Mouse (Mus musculus): ENCODE results near the gene Foxred2. TPM values are rescaled to one million over a fixed set of nuclear protein-coding genes. Genes with fewer than 3 reads are reported as not detected.

Foxred2 gene
- polyA plus RNA-seq, 1 experiment = 0.90 TPM

DNA sequence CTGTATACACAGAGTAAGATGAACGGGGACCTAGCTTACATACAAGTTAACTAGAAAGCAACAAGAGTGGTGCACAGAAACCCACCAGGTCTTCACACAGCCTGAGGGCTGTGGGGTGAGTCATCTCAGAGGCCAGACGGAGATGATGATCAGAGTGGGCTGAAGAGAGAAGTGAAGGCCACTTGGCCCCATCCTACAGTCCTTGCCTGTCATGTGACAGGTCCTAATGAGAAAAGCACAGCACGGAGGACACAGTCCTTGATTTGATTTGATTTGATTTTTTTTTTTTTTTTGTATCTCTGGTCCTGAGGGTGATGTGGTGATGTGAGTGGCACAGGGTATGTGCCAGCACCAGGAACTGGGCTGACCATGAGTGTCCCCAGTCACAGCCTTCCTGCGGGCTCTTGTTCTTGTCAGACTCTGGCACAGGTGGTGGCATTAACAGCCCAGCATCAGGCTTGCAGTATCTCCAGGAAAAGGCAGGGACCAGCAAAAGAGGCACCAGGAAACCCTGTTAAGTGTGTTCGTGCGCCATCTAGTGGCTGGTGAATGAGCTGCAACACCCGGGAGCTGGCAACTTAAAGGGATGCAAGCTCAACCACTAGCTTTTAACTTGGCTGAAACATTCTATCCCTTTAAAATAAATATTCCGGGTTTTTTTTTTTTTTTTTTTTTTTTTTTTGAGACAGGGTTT, 39.5 kb downstream of the Foxred2 start:
- peaks cover 11% of the 10 kb centered on the region; the same call in 1 of the 2 replicates for H3K4me1 ChIP-seq (ENCODE audit: control insufficient read depth, insufficient read depth, insufficient read length, low read length)
- H3K36me3 ChIP-seq (ENCODE audit: control insufficient read depth, insufficient read depth, low read length) = peaks cover 42% of the 10 kb centered on the region
- no peak overlapping the region for H3K27ac ChIP-seq (ENCODE audit: insufficient read depth, low read depth, low read length)
- 29% methylated on average over 8 of the region's 8 CpGs for WGBS
- H3K4me3 ChIP-seq (ENCODE audit: low read depth, low read length) = no peak overlapping the region
- H3K27me3 ChIP-seq (ENCODE audit: control insufficient read depth, insufficient read depth, low read length) = no peaks in the 10 kb centered on the region
- TF ChIP-seq CTCF (IDR thresholded peaks at IDR 0.05; ENCODE audit: extremely low read depth, insufficient read length, insufficient replicate concordance, low read depth, low read length) (peak; percentile 85), POLR2A (IDR thresholded peaks at IDR 0.05; ENCODE audit: low read depth, low read length) (no peak)

DNA sequence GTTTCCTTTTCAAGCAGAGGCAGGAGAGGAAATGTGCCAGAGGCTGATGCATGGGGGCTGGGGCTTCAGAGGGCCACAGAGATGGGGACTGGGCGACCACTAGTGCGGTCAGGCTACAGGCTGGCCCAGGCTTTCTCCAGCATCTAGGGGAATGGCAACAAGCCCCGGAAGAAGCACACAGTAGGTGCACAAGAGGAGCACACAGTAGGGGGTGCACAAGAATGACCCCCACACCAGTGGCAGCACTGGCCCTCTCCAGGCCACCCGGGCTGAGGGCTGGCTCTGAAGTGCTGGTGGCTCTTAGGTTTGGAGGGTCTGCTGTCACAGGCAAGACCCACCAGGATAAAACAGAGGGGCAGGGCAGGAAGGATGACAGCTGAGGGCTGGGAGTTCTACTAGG, 41.2 kb downstream of the Foxred2 start:
- no peak overlapping the region for H3K27ac ChIP-seq (ENCODE audit: insufficient read depth, low read depth, low read length)
- WGBS = 96% methylated on average over 4 of the region's 4 CpGs
- TF ChIP-seq POLR2A (IDR thresholded peaks at IDR 0.05; ENCODE audit: low read depth, low read length) (no peak), CTCF (IDR thresholded peaks at IDR 0.05; ENCODE audit: extremely low read depth, insufficient read length, insufficient replicate concordance, low read depth, low read length) (no peak)
- peaks cover 30% of the 10 kb centered on the region for H3K36me3 ChIP-seq (ENCODE audit: control insufficient read depth, insufficient read depth, low read length)
- peaks cover 18% of the 10 kb centered on the region for H3K4me1 ChIP-seq (ENCODE audit: control insufficient read depth, insufficient read depth, insufficient read length, low read length)
- H3K4me3 ChIP-seq (ENCODE audit: low read depth, low read length) = no peak overlapping the region
- no peaks in the 10 kb centered on the region for H3K27me3 ChIP-seq (ENCODE audit: control insufficient read depth, insufficient read depth, low read length)

DNA sequence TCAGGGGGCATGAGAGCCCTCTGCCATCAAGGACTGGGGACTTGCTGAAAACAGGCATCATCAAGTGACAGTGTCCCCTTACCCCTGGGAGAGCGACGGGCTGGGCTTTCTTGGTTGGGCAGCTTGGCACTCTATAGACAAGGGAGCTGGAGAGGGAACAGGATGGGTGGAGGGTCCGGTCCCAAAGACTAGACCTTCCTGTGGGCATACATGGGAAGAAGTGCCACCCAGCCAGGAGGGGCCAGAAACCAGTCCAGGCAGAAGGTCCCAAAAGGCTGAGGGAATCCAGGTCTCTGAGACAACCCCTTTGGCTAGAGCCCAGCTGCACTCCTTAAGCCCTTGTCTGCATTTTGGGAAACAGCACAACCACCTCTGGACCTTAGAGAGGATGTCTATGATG, 42.0 kb downstream of the Foxred2 start:
- peaks cover 15% of the 10 kb centered on the region for H3K4me1 ChIP-seq (ENCODE audit: control insufficient read depth, insufficient read depth, insufficient read length, low read length)
- H3K4me3 ChIP-seq (ENCODE audit: low read depth, low read length) = no peak overlapping the region
- 95% methylated on average over 3 of the region's 3 CpGs for WGBS
- H3K27me3 ChIP-seq (ENCODE audit: control insufficient read depth, insufficient read depth, low read length) = no peaks in the 10 kb centered on the region
- peaks cover 30% of the 10 kb centered on the region for H3K36me3 ChIP-seq (ENCODE audit: control insufficient read depth, insufficient read depth, low read length)
- no peak for TF ChIP-seq POLR2A (IDR thresholded peaks at IDR 0.05; ENCODE audit: low read depth, low read length)
- TF ChIP-seq CTCF (IDR thresholded peaks at IDR 0.05; ENCODE audit: extremely low read depth, insufficient read length, insufficient replicate concordance, low read depth, low read length) = no peak
- no peak overlapping the region for H3K27ac ChIP-seq (ENCODE audit: insufficient read depth, low read depth, low read length)

DNA sequence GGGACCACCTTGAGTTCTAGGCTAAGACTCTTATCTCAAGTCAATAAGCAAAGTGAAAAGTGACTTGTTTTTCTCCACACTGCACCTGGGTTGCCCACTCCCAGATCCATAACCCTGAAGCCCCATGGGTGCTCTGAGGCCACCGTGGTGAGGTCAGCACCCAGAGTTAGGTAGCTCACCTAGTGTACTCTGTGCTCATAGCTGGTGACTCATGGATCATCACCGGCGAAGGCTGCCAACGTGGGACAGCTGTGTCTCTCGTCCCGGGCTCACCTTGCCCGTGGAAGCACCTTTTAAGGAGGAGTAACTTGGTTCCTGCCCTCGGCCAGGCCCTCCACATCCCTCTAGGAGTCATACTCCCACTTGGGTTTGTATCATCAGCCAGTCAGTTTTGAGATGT, 43.5 kb downstream of the Foxred2 start:
- H3K27ac ChIP-seq (ENCODE audit: insufficient read depth, low read depth, low read length) = no peak overlapping the region
- no peak for TF ChIP-seq CTCF (IDR thresholded peaks at IDR 0.05; ENCODE audit: extremely low read depth, insufficient read length, insufficient replicate concordance, low read depth, low read length)
- TF ChIP-seq POLR2A (IDR thresholded peaks at IDR 0.05; ENCODE audit: low read depth, low read length) = no peak
- WGBS = 44% methylated on average over 8 of the region's 8 CpGs
- H3K27me3 ChIP-seq (ENCODE audit: control insufficient read depth, insufficient read depth, low read length) = no peaks in the 10 kb centered on the region
- peaks cover 28% of the 10 kb centered on the region for H3K36me3 ChIP-seq (ENCODE audit: control insufficient read depth, insufficient read depth, low read length)
- peaks cover 15% of the 10 kb centered on the region for H3K4me1 ChIP-seq (ENCODE audit: control insufficient read depth, insufficient read depth, insufficient read length, low read length)
- no peak overlapping the region for H3K4me3 ChIP-seq (ENCODE audit: low read depth, low read length)

DNA sequence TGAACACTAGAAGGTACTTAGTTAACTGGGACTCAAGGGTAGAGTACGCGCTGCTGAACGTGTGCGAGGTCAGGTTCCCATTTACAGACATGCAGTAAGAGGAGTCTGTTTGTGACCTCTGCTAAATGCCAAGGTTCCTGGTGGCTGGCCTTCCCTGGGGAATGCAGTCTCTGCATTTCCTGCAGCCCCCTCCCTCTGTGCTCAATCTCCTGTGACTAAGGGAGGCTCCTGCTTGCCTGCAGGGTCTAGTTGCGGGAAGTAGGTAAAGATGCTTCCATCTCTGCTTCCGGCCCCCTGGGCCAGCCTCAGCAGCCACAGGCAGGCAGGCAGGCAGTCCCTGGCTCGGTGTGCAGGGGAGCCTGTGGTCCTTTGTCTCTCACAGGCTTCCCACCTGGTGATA, 43.9 kb downstream of the Foxred2 start:
- no peaks in the 10 kb centered on the region for H3K27me3 ChIP-seq (ENCODE audit: control insufficient read depth, insufficient read depth, low read length)
- no peak overlapping the region for H3K27ac ChIP-seq (ENCODE audit: insufficient read depth, low read depth, low read length)
- H3K4me3 ChIP-seq (ENCODE audit: low read depth, low read length) = no peak overlapping the region
- peaks cover 27% of the 10 kb centered on the region for H3K36me3 ChIP-seq (ENCODE audit: control insufficient read depth, insufficient read depth, low read length)
- 85% methylated on average over 7 of the region's 7 CpGs for WGBS
- no peak for TF ChIP-seq CTCF (IDR thresholded peaks at IDR 0.05; ENCODE audit: extremely low read depth, insufficient read length, insufficient replicate concordance, low read depth, low read length)
- no peak for TF ChIP-seq POLR2A (IDR thresholded peaks at IDR 0.05; ENCODE audit: low read depth, low read length)
- H3K4me1 ChIP-seq (ENCODE audit: control insufficient read depth, insufficient read depth, insufficient read length, low read length) = peaks cover 15% of the 10 kb centered on the region

DNA sequence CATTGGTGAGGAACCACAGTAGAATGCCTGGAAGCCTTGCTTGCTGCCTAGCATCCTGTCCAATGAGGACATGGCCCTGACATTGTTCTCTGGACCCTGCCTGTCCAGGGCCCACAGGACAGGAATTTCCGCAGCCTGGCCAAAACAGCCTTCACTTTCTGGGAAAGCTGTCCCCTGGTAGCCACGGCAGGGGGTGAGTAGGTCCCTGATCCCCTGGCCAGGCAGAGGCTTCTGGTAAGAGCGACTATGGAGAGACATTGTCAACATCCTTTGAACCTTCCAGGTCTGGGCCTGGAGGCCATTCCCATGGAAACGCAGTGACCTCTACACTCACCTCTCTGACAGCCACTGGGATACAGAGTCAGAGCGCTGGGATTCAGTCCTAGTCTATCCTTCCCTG, 44.5 kb downstream of the Foxred2 start:
- no peaks in the 10 kb centered on the region for H3K27me3 ChIP-seq (ENCODE audit: control insufficient read depth, insufficient read depth, low read length)
- H3K36me3 ChIP-seq (ENCODE audit: control insufficient read depth, insufficient read depth, low read length) = peaks cover 26% of the 10 kb centered on the region
- 80% methylated on average over 5 of the region's 5 CpGs for WGBS
- no peak for TF ChIP-seq CTCF (IDR thresholded peaks at IDR 0.05; ENCODE audit: extremely low read depth, insufficient read length, insufficient replicate concordance, low read depth, low read length)
- no peak for TF ChIP-seq POLR2A (IDR thresholded peaks at IDR 0.05; ENCODE audit: low read depth, low read length)
- peaks cover 20% of the 10 kb centered on the region for H3K4me1 ChIP-seq (ENCODE audit: control insufficient read depth, insufficient read depth, insufficient read length, low read length)
- H3K27ac ChIP-seq (ENCODE audit: insufficient read depth, low read depth, low read length) = no peak overlapping the region
- no peak overlapping the region for H3K4me3 ChIP-seq (ENCODE audit: low read depth, low read length)

DNA sequence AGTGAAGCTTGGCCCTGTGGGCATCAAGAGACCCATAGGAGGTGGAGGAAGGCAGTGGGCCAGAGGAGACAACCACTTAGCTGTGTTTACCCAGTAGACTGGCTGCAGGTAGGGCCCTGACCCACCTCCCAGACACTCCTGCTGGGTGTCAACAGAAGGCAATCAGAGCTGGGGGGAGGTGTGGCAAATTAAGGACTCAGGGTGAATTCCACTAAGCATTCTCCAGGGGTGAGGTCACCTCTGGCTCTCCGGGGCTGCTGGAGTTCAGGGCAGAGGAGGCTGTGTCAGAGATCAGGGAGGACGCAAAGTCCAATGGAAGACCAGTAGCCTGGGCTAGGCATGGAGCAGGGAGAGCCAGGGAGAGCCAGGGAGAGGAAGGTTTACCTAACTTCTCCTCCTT, 45.5 kb downstream of the Foxred2 start:
- Histone ChIP-seq H3K4me1 (ENCODE audit: control insufficient read depth, insufficient read depth, insufficient read length, low read length) (peaks cover 27% of the 10 kb centered on the region), H3K4me3 (ENCODE audit: low read depth, low read length) (no peak overlapping the region), H3K36me3 (ENCODE audit: control insufficient read depth, insufficient read depth, low read length) (peaks cover 22% of the 10 kb centered on the region), H3K27ac (ENCODE audit: insufficient read depth, low read depth, low read length) (peak overlapping the region; percentile 49; the same call in 1 of the 2 replicates), H3K27me3 (ENCODE audit: control insufficient read depth, insufficient read depth, low read length) (no peaks in the 10 kb centered on the region)
- TF ChIP-seq CTCF (IDR thresholded peaks at IDR 0.05; ENCODE audit: extremely low read depth, insufficient read length, insufficient replicate concordance, low read depth, low read length) = no peak
- TF ChIP-seq POLR2A (IDR thresholded peaks at IDR 0.05; ENCODE audit: low read depth, low read length) = 0 out of 2 replicates have a peak, but pooled peaks have one; percentile 38
- WGBS = 16% methylated on average over 2 of the region's 2 CpGs

Data from small intestine, adult 2 months (tissue).